Mouse (Mus musculus): ENCODE results near the gene Cpeb4. TPM values are rescaled to one million over a fixed set of nuclear protein-coding genes. Genes with fewer than 3 reads are reported as not detected.

Gene Cpeb4
- total and polyA plus RNA-seq, 2 experiments from 2014 or later = 15.8 to 75.7 TPM

DNA sequence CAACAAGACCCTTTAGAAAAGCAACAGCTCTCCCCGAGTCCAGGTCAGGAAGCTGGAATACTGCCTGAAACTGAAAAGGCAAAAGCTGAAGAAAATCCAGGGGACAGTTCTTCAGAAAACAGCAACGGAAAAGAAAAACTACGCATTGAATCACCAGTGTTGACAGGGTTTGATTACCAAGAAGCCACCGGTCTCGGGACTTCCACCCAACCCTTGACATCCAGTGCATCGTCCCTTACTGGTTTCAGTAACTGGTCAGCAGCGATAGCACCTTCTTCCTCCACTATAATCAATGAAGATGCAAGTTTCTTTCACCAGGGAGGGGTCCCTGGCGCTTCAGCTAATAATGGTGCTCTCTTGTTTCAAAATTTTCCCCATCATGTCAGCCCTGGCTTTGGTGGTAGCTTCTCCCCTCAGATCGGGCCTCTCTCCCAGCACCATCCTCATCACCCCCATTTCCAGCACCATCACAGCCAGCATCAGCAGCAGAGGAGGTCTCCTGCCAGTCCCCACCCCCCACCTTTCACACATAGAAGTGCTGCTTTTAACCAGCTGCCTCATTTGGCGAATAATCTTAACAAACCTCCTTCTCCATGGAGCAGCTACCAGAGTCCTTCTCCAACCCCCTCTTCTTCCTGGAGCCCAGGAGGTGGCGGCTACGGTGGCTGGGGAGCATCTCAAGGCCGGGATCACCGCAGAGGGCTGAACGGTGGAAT lies 693 bp downstream of the Cpeb4 start:
- Histone ChIP-seq H3K27ac (peak overlapping the region; percentile 62; the same call in 1 of the 2 replicates), H3K4me1 (ENCODE audit: insufficient read depth, low read length) (peaks cover 2% of the 10 kb centered on the region; the same call in 1 of the 2 replicates), H3K4me2 (ENCODE audit: low read depth, low read length) (peak overlapping the region; percentile 91), H3K27me3 (ENCODE audit: insufficient read depth, low read length) (no peaks in the 10 kb centered on the region), H3K9me3 (ENCODE audit: low read length) (no peaks in the 10 kb centered on the region), H3K9ac (replicated peaks; ENCODE audit: low read length) (peak overlapping the region; percentile 61), H3K4me3 (ENCODE audit: low read length) (peak overlapping the region; percentile 69), H3K36me3 (ENCODE audit: insufficient read depth, low read length) (no peaks in the 10 kb centered on the region)
- no peak for TF ChIP-seq CTCF (IDR thresholded peaks at IDR 0.05; ENCODE audit: low read depth)
- WGBS = 28% methylated on average over 15 of the region's 15 CpGs
- ATAC-seq (no peak), DNase-seq (ENCODE audit: low spot score) (peak; percentile 46)

DNA sequence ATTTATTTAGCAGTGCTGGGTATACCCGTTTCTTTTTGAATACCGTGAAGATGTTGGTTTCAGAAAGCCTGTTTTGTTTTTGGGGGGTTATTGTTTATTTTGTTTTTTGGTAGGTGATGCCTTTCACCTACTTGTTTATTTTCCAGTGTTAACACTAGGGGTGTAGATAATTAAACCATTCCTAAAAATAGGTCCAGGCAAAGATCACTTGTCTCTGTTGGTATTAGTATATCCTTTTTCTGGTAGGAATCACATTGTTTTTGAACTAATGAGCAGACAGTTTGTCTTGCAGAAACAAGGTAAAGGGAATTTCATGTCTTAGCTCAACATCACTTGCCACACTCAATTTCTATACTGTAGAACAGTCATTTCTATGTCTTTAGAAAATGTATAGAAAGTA lies 2.1 kb downstream of the Cpeb4 start:
- Histone ChIP-seq H3K9ac (replicated peaks; ENCODE audit: low read length) (peak overlapping the region; percentile 61), H3K4me2 (ENCODE audit: low read depth, low read length) (peak overlapping the region; percentile 91), H3K36me3 (ENCODE audit: insufficient read depth, low read length) (no peaks in the 10 kb centered on the region), H3K4me1 (ENCODE audit: insufficient read depth, low read length) (peaks cover 2% of the 10 kb centered on the region; the same call in 1 of the 2 replicates), H3K9me3 (ENCODE audit: low read length) (no peaks in the 10 kb centered on the region), H3K27ac (no peak overlapping the region), H3K4me3 (ENCODE audit: low read length) (peak overlapping the region; percentile 69), H3K27me3 (ENCODE audit: insufficient read depth, low read length) (no peaks in the 10 kb centered on the region)
- TF ChIP-seq CTCF (IDR thresholded peaks at IDR 0.05; ENCODE audit: low read depth) = no peak
- WGBS = 47% methylated on average over 2 of the region's 2 CpGs
- DNase-seq (ENCODE audit: low spot score) (no peak), ATAC-seq (no peak)

- Histone ChIP-seq H3K4me2 (ENCODE audit: low read depth, low read length) (no peak overlapping the region), H3K27me3 (ENCODE audit: insufficient read depth, low read length) (no peaks in the 10 kb centered on the region), H3K9ac (replicated peaks; ENCODE audit: low read length) (no peak overlapping the region), H3K4me1 (ENCODE audit: insufficient read depth, low read length) (peaks cover 4% of the 10 kb centered on the region; the same call in 1 of the 2 replicates), H3K27ac (no peak overlapping the region), H3K36me3 (ENCODE audit: insufficient read depth, low read length) (no peaks in the 10 kb centered on the region), H3K4me3 (ENCODE audit: low read length) (no peak overlapping the region), H3K9me3 (ENCODE audit: low read length) (no peaks in the 10 kb centered on the region)
- DNase-seq (ENCODE audit: low spot score) (no peak), ATAC-seq (no peak)
- TF ChIP-seq CTCF (IDR thresholded peaks at IDR 0.05; ENCODE audit: low read depth) = no peak
- WGBS = 77% methylated on average over 1 of the region's 1 CpGs
Measured at GRCm38 (mm10) chr11:31883671-31884070, 11.7 kb downstream of the Cpeb4 start.

DNA sequence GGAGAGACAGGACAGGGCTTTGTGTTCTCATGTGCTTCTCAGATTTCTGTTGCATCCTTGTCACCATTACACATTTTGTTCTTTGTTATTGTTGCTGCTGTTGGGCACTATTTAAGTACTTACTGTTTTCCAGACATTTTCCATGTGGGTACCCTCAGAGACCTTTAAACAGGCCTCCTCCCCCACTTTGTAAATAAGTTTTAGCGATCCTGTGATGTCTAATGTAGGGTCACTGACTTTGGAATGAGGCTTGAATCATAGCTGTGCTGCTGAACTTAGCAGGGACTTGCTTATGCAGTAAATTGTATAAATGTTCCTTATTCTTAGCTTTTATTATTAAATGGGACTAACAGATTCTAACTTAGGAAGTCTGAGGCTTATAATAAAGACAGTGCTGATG lies 13.8 kb downstream of the Cpeb4 start:
- no peak overlapping the region for H3K4me3 ChIP-seq (ENCODE audit: low read length)
- H3K9me3 ChIP-seq (ENCODE audit: low read length) = no peaks in the 10 kb centered on the region
- no peak overlapping the region for H3K4me2 ChIP-seq (ENCODE audit: low read depth, low read length)
- 85% methylated on average over 1 of the region's 1 CpGs for WGBS
- H3K36me3 ChIP-seq (ENCODE audit: insufficient read depth, low read length) = peaks cover 4% of the 10 kb centered on the region; the same call in 1 of the 2 replicates
- TF ChIP-seq CTCF (IDR thresholded peaks at IDR 0.05; ENCODE audit: low read depth) = no peak
- no peaks in the 10 kb centered on the region for H3K27me3 ChIP-seq (ENCODE audit: insufficient read depth, low read length)
- peaks cover 4% of the 10 kb centered on the region; the same call in 1 of the 2 replicates for H3K4me1 ChIP-seq (ENCODE audit: insufficient read depth, low read length)
- ATAC-seq (no peak), DNase-seq (ENCODE audit: low spot score) (no peak)
- no peak overlapping the region for H3K27ac ChIP-seq
- H3K9ac ChIP-seq (replicated peaks; ENCODE audit: low read length) = no peak overlapping the region

DNA sequence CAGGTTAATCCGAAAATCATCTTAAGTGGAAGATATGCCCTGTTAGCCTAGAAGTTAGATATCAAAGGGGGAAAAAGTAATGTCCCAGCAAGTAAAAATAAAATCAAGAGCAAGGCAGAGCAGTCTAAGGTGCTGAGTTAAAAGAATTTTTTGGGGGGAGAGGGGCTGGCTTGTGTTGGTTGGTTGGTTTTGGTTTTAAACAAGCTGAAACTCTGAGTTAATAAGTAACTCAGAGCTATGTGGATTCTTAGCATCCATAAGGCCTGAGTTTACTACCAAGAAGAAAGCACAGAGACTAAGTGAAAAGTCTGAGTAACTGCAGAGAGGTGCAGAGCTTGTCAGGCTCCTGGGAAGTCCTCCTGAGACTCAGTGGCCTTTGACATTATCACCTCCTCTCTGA lies 16.2 kb downstream of the Cpeb4 start:
- TF ChIP-seq CTCF (IDR thresholded peaks at IDR 0.05; ENCODE audit: low read depth) = no peak
- no peak for DNase-seq (ENCODE audit: low spot score)
- H3K4me3 ChIP-seq (ENCODE audit: low read length) = no peak overlapping the region
- no peak overlapping the region for H3K27ac ChIP-seq
- no peaks in the 10 kb centered on the region; the same call in 1 of the 2 replicates for H3K4me1 ChIP-seq (ENCODE audit: insufficient read depth, low read length)
- WGBS = 86% methylated on average over 1 of the region's 1 CpGs
- ATAC-seq = no peak
- H3K27me3 ChIP-seq (ENCODE audit: insufficient read depth, low read length) = no peaks in the 10 kb centered on the region
- H3K9ac ChIP-seq (replicated peaks; ENCODE audit: low read length) = no peak overlapping the region
- H3K4me2 ChIP-seq (ENCODE audit: low read depth, low read length) = no peak overlapping the region
- H3K9me3 ChIP-seq (ENCODE audit: low read length) = no peaks in the 10 kb centered on the region
- peaks cover 4% of the 10 kb centered on the region; the same call in 1 of the 2 replicates for H3K36me3 ChIP-seq (ENCODE audit: insufficient read depth, low read length)

DNA sequence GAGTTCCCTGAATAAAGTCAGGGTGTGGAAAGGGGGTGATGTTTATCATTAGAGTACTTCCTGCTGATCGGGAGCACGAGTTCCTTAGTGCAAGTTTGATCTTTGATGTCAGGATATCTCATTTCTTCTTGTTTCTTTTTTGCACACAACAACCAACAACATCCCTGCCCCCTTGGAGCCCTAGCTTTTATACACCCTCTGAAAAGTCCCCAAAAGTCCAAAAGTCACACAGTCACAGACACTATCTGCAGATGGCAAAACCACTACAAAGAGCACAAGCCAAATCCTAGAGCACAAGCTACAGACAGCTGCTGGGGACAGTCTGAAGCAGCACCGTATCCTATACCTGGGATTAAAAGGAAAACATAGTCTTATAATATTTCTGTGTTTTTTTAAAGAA lies 20.1 kb downstream of the Cpeb4 start:
- Histone ChIP-seq H3K27ac (no peak overlapping the region), H3K36me3 (ENCODE audit: insufficient read depth, low read length) (peaks cover 4% of the 10 kb centered on the region; the same call in 1 of the 2 replicates), H3K4me1 (ENCODE audit: insufficient read depth, low read length) (no peaks in the 10 kb centered on the region), H3K9me3 (ENCODE audit: low read length) (no peaks in the 10 kb centered on the region), H3K9ac (replicated peaks; ENCODE audit: low read length) (no peak overlapping the region), H3K27me3 (ENCODE audit: insufficient read depth, low read length) (no peaks in the 10 kb centered on the region), H3K4me3 (ENCODE audit: low read length) (no peak overlapping the region), H3K4me2 (ENCODE audit: low read depth, low read length) (no peak overlapping the region)
- no peak for ATAC-seq
- WGBS = 80% methylated on average over 3 of the region's 3 CpGs
- TF ChIP-seq CTCF (IDR thresholded peaks at IDR 0.05; ENCODE audit: low read depth) = no peak
- no peak for DNase-seq (ENCODE audit: low spot score)

GRCm38 (mm10) chr11:31893639-31894038 lies 21.6 kb downstream of the Cpeb4 start:
- no peak overlapping the region for H3K27ac ChIP-seq
- H3K4me2 ChIP-seq (ENCODE audit: low read depth, low read length) = no peak overlapping the region
- no peak overlapping the region for H3K9ac ChIP-seq (replicated peaks; ENCODE audit: low read length)
- no peak overlapping the region for H3K4me3 ChIP-seq (ENCODE audit: low read length)
- H3K27me3 ChIP-seq (ENCODE audit: insufficient read depth, low read length) = no peaks in the 10 kb centered on the region
- H3K36me3 ChIP-seq (ENCODE audit: insufficient read depth, low read length) = peaks cover 4% of the 10 kb centered on the region; the same call in 1 of the 2 replicates
- no peak for TF ChIP-seq CTCF (IDR thresholded peaks at IDR 0.05; ENCODE audit: low read depth)
- H3K9me3 ChIP-seq (ENCODE audit: low read length) = no peaks in the 10 kb centered on the region
- WGBS = 54% methylated on average over 2 of the region's 2 CpGs
- no peak for ATAC-seq
- H3K4me1 ChIP-seq (ENCODE audit: insufficient read depth, low read length) = no peaks in the 10 kb centered on the region
- DNase-seq (ENCODE audit: low spot score) = no peak
